Mouse (Mus musculus) CD4-positive, CD25-positive, alpha-beta regulatory T cell, adult 2 months (primary cell): Measurements from ENCODE around the gene Cel.

Source experiments
- DNase-seq: peaks from one replicate; pipeline ENCODE4 v3.0.0-alpha.2; 2012; ENCODE audit warnings: low read depth, low spot score

Gene Cel

DNA sequence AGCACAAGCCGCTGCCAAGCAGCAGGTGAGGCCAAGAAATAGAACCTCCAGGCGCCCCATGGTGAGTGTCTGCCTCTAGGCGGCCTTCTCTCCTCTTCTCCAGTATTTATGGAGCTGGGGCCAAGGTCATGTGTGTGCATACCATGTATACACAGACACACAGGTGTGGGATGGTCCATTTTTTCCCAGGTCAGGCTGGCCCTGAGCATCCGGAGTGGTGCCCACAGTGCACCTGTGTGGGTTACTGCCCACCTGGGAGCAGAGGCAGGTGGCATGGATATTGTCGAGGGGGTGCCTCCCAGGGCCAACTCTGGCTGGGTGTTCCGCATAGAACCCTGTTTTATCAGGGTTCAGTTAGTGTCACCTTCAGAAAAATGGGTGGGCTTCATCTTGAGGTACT, at the start of gene Cel:
Cel (minus strand) TSS at position 101 of the 400 bp plus-strand sequence.
- DNase-seq: no peak

DNA sequence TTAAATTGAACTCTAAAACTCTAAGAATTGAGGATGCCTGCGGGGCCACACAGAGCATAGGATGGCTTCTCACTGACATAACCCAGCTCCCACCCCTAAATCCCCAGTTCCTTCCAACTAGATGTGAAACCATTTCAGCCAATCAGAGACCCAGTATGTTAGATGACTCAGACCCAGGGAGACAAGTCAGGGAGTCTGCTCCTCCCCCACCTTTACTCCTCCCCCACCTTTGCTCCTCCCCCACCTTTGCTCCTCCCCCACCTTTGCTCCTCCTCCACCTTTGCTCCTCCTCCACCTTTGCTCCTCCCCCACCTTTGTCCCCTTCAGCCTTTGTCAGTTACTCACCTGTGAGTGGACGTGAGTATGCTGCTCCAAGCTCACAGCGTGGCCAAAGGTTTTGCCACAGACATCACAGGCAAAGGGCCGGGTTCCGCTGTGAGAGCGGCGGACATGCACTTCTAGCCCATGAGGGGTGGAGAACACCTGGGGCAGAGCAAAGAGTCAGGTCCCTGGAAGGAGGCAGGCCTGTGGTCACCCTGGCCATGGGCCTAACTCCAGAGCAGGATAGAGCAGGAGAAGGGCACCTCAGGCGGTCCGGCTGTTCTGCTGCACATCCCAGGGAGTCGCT, 49.3 kb upstream of the Cel start:
- DNase-seq: no peak

DNA sequence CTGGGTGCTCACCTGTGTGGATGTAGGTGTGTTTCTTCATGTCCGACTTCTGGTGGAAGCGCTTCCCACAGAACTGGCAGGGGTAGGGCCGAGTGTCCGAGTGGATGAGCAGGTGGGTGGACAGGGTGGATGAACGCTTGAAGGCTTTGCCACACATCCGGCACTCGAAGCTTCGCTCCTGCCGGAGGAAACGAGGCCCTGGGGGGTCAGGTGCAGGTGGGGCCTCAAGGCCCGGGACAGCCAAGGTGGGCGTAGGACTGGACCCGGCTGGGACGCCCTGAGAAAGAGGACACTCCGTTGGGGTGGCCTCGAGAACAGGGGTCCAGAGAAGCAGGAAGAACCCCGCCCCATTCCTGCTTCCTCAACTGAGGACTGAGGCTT, 48.2 kb upstream of the Cel start:
- no peak for DNase-seq

DNA sequence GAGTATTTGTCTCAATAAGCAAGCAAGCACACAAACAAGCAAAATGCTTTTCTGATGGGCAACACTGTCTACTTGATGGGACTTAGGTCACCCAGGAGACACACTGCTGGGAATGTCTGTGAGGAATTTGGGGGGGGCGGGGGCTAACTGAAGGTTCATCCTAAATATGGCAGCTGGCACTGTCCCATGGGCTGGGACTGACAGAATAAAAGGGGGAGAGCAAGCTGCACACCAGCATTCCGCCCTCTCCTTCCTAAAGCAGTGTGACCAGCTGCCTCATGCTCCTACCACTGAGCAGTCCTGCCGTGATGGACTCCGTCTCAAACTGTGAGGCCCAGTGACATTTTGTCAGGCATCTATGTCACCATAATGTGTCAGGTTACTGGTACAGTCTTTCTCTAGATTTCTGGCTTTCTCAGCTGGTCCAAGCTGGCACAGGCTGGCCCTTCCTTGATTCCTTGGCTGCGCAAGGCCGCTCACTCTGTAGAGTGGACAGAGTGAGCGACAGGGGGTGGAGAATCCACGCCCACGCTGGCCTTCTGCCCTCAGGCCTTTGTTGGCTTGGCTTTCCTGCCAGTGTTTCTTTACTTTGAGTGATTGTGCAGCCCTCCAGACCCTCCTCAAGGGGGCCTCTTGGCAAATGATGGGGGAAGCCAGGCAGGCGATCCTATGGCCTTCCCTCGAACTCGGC, 47.7 kb upstream of the Cel start:
- DNase-seq: no peak

DNA sequence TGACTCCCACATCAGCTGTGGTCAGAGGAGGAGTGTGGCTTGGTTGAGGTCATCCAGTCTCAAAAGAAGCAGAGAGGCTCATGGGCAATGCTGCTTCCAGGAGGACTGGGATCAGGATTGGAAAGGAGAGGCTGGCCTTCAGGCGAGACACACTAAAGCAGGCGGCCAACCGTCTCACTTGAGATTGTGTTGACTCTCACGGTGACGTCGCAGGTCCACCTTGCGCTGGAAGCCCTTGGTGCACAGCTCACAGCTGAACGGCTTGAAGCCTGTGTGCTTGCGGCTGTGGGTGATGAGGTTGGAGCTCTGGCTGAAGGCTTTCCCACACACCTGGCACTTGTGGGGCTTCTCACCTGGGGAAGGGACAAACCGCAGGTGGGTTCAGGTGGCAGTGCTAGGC, 46.6 kb upstream of the Cel start:
- no peak for DNase-seq

DNA sequence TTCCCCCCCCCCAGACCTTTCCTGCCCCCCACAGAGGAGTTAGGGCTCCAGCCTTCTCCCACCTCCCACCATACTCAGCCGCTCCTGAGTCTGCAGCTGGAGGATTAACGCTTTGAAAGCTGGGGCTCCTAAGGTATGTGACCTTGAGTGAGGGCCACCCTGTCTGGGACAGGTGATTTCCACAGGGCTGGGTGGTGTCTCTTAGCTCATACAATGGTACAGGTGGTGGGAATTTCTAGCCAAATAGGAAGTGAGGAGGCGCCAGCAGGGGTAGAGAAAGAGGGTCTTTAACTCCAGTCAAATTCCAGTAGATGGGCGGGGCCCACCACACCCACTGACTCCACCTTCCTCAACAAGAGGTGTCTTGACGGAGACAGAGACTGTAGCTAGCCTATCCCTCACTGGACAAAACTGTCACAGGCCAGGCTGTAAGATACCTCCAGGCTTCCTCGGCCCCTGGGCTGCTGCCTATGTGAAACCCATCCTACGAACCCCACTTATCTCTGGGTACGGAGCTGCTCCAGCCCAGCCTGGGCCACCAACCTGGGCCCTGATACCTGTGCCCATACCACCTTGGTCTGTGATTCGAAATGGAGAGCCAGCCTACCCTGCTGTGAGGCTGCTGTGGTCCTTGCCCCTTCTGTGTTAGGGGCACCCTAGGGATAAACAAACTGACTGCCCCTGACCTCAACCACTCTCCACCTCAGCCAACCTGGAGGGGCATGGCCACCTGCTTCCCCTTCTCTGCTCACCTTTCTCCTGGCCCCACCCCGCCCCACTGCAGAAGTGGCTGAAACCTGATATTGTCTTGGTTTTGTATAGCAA, 44.4 kb upstream of the Cel start:
- no peak for DNase-seq

DNA sequence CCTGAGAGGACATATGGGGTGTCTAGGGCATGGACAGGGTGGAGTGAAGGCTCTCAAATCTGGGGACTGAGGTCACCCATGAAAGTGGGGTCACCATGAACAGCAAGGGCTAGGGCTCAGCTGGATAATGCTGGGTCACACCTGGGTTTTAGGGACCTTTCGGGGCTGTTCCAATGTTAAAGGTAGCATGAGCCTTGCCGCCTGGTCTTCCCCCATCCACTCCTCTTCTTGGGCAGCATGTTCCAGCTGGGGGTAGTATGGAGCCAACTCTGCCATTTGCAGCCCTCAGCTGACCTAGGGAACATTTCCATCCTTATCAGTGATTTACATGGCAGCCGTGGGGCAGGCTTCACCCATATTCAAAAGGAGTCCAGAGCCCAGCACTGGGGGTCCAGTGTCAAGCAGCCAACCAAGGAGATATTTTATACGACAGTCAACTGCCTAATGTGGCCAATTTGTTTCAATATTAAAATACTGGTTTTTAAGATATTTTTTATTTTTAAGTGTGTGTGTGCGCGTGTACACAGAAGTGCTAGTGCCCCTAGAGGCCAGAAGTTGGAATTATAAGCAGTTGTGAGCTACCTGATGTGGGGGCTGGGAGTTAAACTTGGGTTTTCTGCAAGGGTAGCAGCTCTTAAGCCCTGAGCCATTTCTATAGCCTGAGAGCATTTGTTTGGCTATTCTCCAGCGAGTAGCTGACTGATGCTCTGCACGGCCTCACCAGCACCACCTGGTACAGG, 43.6 kb upstream of the Cel start:
- DNase-seq: peak; percentile 28

DNA sequence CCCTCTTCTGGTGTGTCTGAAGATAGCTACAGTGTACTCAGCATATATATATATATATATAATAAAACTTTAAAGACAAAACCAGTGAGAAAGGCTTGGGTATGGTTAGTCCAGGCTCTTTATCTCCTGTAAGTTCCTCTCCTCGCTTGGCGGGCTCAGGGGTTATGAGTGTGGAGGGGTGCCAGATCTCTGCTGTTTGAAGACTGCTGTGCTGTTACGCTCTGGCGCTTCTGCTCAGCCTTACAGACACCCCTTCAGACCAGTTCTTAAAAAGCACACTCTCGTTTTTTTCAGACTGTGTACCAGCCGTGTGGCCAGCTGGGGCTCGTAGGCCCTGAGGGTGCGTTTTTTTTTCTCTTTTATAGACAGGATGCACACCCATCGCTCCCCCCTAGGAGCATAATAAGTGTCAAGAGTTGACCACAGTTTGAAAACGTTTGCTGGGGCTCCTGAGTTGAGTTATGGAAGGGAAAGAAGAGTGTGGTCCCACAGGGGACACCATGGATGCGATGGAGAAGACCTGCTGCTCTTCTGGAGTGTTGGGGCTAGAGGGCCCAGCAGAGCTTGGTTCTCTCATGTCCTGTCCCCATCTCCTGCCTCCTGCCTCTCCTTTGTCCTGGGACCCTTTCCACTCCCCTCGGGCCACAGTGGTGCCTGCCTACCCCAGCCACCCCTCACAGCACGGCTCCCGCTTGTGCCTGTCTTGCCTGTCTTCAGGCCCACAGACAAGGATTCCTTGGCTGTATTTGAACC, 42.8 kb upstream of the Cel start:
- no peak for DNase-seq

DNA sequence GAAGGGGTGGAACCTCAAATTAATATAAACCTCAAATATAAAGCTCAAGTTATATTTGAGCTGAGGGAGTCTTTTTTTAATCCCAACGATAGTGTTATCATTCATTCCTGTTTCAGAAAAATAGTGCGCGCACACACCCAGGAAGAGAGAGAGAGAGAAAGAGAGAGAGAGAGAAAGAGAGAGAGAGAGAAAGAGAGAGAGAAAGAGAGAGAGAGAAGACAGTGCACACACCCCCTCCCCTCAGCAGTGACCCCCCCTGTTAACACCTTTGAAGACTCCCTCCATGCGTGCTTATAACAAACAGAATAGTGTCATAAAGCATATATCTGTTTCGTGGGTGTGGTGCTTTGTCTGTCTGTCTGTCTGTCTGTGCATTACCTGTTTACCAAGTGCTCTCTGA, 40.3 kb upstream of the Cel start:
- no peak for DNase-seq

DNA sequence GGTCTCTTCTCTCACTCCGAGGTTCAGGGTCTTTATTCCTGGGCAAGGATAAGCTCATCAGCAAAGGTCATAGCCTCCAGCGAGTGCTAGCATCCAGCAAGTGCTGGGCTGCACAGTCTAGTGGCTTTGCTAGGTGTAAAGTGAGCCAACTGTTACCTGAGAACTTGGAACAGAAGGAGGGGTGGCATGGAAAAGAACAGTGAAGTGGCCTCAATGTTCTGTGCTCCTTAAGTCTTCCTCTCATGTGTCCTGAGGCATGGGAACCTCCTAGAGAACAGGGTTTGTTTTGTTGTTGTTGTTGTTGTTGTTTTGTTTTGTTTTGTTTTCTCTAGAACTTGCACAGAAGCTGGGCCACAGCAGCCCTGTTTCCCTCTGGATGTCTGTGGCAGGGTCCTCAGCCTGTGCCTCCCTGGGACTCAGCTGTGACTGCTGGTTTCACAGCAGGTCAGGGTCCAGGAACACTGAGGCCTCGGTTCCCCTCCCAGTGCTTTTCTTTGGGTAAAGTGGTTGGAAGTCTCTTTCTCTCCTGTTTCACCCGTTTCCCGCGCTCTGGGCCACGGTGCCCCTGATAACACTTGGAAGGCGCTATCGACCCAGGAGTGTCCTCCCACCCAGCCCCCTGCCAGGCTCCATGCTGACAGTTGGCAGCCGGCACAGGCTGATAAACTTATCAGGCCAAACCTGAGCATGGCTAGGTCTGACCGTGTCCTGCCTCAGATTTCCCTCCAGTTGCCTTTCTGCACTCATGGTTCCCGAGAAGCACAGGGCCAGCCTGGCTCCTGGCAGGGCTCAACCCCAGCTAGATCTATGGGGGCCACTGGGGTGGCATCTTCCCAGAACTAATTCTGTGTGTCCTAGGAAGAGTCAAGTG, 38.8 kb upstream of the Cel start:
- no peak for DNase-seq

DNA sequence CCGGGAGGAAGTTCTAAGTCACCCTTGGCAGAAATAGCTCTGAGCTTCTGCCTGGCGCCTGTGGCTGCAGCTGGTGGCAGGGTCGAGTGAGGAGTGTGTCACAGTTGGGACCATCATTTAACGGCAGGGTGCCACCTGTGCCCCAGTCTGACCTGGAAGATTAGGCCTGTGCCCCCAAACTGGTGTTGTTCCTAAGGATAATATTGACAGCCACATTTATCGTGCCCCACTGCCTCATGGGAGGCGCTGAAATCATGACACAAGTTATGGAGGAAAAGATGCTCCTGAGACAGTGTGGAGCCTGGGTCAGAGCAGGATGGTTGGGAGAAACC, 36.3 kb upstream of the Cel start:
- no peak for DNase-seq

DNA sequence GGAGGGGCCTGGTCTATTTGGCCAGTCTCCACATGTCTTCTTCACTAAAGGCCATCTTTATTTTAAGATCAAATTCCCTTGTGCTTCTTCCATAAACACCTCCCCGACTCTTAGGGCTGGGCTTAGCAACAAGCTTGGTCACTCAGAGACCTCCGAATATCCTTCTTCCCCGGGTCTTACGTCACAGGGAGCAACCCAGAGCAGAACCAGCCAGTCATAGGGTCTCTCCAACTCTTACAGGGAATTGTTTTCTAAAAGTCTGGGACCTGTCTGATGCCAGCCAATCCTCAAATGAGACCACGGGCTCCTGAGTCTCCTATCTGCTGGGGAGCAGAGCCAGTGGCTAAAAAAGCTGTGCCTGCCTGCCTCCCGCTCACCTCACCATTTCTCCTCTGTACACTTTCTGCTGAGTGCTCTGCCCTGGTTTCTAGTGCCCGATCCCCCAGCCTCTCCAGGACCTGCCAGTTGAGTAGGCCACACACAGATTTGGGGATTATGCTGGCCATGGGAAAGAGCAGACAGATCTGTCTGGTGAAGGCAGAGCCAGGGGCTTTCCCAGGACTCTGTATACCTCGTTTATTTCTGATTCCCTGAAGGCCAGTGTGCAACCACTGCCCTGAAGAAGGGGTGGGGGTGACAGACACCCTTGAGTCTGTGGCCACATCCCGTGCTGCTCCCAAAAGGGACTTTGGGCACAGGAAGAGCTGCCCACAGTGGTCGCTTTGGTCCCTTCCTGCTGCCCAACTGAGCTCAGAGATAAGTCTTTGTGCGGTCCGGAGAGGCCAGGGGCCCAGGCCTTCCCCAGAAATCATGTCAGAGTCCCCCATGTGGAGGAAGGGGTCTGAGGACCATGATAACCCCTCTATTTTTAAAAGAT, 35.7 kb upstream of the Cel start:
- no peak for DNase-seq

DNA sequence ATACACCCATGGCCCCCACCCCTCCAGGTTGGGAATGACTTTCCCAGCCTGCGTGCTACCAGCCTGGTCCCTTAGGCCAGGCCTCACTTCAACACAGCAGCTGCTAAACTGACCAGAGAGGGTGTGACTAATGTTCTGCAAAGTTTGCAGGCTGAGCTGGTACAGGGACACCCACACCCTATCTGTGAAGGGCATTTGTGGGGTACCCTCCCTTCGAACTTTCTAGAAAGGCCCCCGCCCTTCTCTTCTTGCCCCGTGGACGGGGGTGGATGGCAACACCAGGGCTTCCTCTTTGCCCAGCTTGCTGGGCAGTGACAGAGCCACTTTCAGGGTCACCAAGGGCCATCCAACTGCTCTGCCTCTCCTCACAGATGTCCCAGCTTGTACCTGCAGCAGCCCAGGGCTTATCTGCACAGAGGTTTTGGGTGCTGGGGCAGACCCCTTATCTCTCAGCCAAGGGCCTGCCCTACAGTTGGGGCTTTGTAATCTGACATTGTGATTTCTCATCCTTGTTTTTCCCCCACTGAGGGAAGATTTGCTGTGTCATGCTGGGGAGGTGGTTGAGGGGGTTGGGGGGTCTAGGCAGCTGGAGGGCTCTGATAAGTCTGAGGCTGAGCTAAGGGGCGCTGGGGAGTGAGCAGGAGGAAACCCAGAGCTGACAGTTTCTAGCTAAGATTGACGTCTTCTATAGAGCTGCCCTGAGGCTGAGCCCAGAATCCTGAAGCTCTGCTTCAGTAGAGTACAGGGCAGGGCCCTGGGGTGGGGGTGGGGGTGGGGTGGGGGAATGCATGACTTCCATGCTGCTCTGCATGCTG, 34.7 kb upstream of the Cel start:
- DNase-seq: no peak

DNA sequence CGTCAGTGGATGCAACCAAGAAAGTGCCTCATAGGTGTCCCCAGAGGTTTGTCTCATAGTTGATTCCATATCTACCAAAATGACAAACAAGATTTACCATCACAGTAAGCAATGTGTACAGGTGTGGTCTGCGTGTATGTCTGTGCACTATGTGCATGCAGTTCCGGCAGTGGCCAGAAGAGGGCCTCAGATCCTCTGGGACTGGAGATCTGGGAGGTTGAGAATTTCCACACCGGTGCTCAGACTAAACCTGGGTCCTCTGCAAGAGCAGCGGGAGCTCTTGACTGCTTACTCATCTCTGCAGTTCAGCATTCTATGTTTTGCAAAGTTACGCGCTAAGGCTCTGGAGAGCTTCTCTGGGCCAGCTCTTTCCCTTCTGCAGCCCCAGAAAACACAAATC, 33.8 kb upstream of the Cel start:
- peak; percentile 26 for DNase-seq

DNA sequence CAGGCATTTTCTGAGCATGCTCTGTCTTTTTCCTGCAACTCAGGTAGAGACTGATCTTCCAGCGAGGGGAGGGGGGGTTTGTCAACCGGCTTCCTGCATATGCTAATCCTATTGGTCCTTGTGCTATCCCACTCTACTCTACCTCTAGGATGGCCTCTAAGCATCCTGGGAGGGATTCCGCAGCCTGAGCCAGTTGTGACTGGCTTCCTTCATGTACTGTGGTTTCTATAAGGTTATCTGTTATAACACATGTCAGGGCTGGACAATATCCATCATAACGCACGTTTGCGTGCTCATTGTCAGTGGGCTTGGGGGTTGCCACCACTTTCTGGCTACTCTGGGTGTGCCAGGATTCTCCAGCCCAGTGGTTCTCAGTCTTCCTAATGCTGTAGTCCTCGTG, 32.8 kb upstream of the Cel start:
- no peak for DNase-seq

DNA sequence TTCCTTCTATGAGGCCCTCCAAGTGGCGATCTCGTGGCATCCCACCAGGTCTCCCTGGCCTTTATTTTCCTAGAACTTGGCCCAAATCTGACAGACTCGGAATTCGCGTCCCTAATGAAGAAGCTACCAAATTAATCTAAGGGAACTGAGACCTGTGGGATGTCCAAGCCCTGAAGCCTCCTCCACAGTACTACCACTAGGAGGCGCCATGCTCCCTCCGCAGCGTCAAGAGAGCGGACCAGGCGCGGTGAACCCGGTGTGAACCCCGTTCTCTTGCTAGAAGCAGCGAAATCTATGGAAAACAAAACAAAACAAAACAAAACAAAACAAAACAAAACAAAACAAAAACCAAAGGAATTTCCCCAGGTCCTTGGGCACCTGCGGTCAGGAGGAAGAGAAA, 29.6 kb upstream of the Cel start:
- DNase-seq: peak; percentile 80

DNA sequence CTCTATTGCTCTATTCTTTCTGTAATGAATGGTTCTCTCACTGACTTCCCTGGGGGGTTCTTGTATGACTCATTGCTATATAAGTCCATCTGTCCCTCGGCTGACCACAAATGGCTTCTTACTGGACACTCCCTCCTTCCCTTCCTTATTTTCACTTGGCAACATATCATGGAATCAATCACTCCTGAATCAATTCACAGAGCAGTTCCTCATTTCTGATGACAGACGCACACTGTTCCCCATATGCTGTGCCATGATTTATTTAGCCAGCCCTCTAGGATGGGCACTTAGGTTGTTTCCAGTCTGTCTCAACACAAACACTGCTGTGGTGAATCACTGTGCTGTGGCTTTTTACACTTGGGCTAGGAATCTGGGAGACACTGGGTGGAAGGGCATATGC, 28.3 kb upstream of the Cel start:
- no peak for DNase-seq

DNA sequence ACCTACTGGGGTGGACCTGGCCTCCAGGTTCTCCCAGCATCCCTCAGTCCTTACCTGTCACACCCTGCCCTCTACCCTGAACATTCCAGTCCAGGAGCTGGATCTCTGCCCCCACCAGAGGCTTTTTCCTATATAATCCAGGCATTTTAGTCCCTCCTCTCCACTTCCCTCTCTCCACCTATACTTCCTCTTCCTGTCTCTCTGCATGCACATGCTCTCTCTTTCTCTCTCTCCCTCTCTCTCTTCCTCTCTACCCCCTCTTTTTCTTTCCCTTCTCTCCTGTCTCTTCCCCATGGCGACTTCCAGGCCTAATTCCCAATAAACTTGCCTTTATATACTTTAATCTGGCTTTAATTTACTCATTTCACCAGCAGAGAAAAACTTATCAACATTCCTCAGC, 25.4 kb upstream of the Cel start:
- DNase-seq: no peak

DNA sequence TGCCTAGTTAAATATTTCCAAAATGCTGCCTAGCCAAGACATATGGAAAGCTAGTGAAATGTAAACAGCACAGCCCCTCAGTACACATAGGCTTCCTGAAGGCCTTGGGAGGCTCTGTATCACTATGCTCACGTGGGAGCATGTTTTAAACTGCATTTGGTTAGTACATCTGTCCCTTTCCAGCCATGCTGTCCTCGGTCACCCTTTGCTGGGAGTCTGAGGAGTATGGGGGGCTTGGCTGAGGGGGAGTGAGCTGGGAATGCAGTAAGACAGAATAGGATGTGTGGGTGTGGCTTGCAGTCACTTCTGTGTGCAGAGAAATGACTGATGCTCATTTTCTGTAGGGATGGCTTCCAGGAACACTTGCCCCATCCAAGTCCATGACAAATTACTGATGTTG, 22.5 kb upstream of the Cel start:
- DNase-seq: no peak
